Mouse (Mus musculus): ENCODE measurements around the gene Nphp3.

DNA sequence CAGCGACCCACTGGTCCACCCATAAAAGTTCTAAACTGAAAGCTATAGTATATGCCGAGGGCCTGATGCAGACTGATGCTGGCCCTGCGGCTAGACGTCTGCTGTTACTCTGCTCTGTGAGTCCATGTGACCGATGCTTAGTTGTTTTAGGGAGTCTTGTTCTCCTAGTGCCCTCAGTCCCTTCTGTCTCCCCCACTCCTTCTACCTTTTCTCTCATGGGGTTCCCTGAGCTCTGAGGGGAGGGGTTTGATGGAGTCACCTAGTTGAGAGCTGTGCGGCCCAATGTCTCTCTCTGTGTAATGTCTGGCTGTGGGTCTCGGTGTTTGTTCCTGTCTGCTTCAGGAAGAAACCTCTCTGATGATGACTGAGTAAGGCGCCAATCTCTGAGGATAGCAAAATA is 24.8 kb downstream of the Nphp3 start:
- no peak for TF ChIP-seq POLR2A (IDR thresholded peaks at IDR 0.05; ENCODE audit: insufficient read depth, low read length)
- TF ChIP-seq CTCF (IDR thresholded peaks at IDR 0.05; ENCODE audit: low read depth, low read length), result no peak
- TF ChIP-seq EP300 (IDR thresholded peaks at IDR 0.05; ENCODE audit: insufficient read depth, low read depth, low read length), result no peak

Measured in ES-Bruce4 (cell line).